Comparison of ENCODE assay signal across 19 mouse cellular contexts in the genomic region with DNA sequence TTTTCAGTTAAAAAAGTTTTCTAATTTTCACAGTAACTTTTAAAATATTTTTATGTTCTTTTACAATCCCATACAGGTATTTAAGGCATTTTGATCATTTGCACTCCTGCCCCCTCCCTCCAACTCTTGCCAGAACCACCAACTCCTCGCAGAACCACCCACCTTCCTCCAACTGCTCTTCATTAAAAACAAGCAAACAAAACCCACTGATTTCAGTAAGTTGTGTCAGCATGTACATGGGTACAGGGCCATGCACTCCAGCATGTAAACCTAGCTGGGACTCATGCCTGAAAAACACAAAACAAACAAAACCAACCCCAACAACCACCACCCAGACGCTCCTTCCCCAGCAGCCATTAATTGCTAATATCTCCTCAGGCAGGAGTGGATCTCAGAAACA.
"Had no signal": no experiment of that assay in that cellular context is flagged by ENCODE, and none has a peak within 500 bp of the region (broad histone marks: within the 10 kb centered on the region; RNA-seq: fewer than 3 reads in every experiment).

No protein-coding gene starts in this region.

- ATAC-seq: midbrain, embryonic 16.5 days had no signal

- H3K27me3 ChIP-seq: midbrain, embryonic 12.5 days; neural tube, embryonic 13.5 days; neural tube, embryonic 15.5 days had no signal

- H3K4me3 ChIP-seq: midbrain, embryonic 10.5 days; midbrain, embryonic 12.5 days; myocyte; neural tube, embryonic 13.5 days; neural tube, embryonic 15.5 days had no signal

- H3K9ac ChIP-seq: lung, embryonic 14.5 days; midbrain, embryonic 12.5 days; neural tube, embryonic 13.5 days; neural tube, embryonic 15.5 days had no signal

- DNase-seq: lung, adult 18-20 months; lung, embryonic 14.5 days; lung, postnatal 10 days; lung, postnatal 4 days; midbrain, embryonic 14.5 days; retina, postnatal 1 day; right cerebral cortex, adult 18-20 months; right cerebral cortex, postnatal 25 days; right cerebral cortex, postnatal 4 days; spleen, adult 18-20 months; thymus, adult 2 months; thymus, postnatal 25 days; thymus, postnatal 4 days had no signal

- H3K4me1 ChIP-seq: midbrain, embryonic 10.5 days had no signal

- H3K27ac ChIP-seq: midbrain, embryonic 10.5 days; midbrain, embryonic 12.5 days; neural tube, embryonic 13.5 days; neural tube, embryonic 15.5 days had no signal

- H3K36me3 ChIP-seq: neural tube, embryonic 15.5 days had no signal

- H3K9me3 ChIP-seq: midbrain, embryonic 10.5 days; midbrain, embryonic 12.5 days; neural tube, embryonic 13.5 days; neural tube, embryonic 15.5 days had no signal

- H3K4me2 ChIP-seq: lung, embryonic 14.5 days; midbrain, embryonic 12.5 days; neural tube, embryonic 13.5 days; neural tube, embryonic 15.5 days had no signal
